Mouse (Mus musculus) thymus, postnatal 36 days (tissue): ENCODE data around the gene Med13l.

Experiments used
- DNase-seq, 2 experiments: peaks; one replicate each; pipeline ENCODE4 v3.0.0; 2022; ENCODE audit warnings: mixed read lengths in 2 of 2

Med13l gene

DNA sequence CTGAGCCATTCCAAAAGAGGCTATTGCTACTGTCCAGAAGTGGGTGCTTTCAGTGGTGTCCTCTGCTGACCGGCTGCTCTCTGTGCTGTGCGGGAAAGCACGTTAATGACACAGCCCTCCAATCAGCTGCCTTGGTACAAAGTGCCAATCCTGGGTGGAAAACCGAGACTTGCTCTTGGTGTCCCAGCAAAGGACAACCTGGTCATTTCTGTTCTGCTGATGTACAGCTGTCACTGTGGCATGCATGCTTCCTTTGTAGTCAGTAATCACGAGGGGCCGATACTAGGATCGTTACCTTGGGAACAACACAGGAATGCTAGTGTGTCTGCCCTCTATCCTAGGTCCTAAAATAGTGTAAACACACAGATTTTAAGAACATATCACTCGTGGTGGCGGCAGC, 142.2 kb downstream of the Med13l start:
- DNase-seq, result no peak

DNA sequence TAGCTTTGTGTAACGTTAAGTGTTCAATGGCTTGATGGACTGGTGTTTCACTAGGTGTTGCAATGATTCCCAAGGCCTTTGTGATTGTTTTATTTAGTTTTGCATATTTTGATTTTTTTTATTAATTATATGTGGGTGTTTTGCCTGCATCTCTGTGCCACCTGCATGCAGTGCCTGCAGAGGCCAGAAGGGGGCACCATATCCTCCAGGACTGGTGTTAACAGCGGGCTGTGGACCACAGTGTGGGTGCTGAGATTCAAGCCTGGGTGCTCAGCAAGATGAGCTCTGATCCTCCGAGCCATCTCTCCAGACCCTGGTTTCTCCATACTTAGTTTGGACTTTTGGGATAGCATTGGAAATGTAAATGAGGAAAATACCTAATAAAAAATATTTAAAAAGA, 143.7 kb downstream of the Med13l start:
- DNase-seq, result peak; percentile 54

DNA sequence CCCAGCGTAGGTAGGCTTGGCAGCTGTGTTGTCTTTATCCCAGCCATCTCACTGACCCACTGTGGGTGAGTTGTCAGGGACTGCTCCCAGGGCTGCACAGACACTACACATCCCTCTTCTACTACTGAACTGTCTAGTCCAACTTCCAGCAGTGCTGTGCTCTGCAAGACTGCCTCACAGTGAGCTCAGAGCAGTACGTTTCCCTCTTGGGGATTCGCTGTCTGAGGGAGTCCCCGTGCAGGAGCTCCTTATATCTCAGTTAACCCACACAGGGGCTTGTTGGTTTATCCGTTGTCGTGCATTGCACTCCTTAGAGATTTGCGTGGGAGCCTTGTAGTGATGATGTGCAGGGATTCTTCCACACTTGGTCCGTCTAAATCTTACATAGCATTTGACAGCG, 144.5 kb downstream of the Med13l start:
- DNase-seq, result no peak

DNA sequence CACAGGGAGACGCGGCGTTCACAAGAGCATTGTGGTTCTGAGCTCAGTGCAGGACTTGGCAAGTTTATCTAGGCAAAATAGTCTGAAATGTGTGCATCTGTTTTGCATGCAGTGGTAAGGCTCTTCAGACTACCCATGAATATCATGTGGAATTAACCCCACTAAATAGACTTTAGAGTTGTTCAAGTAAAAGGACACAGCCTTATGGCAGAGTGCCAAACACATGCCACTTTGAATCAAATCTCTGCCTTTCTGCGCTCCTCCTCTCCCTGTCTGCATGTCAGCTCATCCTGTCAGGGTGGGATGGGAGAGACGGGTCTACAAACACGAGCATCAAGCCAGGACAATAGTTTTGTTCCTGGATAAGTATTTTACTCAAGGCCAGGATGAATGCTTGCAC, 145.5 kb downstream of the Med13l start:
- DNase-seq, result no peak

DNA sequence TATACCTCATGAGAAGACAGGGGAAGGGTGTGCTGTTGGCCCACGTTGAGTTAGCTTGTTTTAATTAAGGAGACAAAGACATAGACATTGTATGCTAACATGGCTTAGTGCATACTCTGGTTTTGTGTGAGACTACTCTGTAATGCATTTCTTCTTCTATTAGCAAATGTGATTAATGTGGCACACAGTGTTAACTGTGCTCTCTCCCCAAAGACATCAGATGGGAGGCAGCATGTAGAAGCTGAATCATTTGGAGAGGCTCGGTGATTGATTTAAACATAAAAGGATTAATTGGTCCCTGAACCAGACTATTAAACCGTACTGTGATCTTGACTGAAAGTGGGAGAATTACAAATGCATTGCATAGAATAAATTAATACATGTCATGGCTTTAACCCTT, 145.9 kb downstream of the Med13l start:
- DNase-seq, result no peak

DNA sequence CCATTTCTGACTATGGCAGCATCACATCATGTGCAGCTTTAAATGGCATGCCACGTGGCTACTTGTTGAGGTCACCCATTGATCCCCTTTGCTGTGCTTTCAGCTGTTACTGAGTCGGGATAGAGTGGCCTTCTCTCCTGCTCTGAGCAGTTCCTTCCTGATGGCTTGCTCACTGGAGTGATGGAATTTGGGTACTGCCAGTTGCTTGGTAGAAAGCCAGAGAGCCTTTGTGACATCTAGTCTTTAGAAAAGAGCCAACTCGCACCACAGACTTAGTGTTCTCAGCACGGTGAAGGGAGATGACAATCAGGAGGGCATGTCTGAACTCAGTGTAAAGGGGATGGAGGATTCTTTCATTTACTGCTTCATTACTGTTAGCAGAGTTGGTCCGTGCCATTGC, 147.0 kb downstream of the Med13l start:
- no peak for DNase-seq

DNA sequence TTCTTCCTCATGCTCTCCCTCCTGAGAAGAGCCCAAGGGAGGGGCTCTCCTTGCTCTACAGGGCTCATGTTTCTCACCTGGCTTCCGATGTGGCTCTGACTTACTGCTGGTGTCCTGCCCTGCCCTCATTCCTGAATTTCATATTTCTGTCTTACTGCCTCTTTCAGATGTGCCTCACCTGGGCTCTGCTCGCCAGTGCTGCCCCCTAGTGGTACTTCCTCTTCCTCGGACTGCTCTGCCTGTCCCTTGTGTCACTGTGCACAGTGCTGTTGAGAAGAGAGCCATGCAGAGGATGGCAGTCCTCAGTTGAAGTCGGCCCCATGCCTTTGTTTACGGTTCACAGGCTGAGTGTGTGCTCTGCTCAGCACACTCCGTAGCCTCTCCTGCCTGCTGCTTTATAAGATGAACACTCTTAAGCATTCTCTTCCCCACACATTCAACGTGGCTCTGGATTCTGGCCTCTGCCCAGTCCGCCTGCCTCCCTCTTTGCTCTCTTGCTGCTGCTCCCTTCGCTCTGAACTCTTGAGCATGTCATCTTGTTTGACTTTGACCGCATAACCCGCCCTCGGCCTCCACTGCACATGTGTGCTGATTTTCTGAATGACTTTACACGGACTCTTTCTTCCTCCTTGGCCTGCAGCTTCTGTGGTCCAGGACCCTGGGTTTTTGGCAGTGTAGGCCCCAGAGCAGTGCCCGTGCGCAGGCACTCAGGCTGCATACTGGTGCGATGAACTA, 147.9 kb downstream of the Med13l start:
- peak; percentile 83 to 84 for DNase-seq

DNA sequence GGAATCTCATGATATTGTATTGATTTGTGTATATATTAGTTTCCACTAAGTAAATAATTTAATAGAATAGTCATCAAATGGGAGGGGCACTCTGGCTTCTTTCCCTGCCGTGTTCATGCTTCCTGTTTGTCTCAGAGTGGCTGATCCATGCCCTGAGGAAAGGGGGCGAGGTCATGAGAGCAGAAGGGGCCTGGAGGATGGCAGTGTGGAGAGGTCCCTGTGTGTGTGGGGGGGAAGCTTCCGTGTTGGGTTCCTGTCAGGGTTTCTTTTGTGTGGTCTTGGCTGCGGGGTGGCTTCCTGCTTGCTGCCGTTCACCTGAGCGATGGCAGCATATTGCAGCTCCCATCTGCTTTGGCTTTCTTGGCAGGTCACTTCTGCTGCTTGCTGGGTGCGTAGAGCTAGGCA, 149.4 kb downstream of the Med13l start:
- DNase-seq, result peak; percentile 84 to 89

DNA sequence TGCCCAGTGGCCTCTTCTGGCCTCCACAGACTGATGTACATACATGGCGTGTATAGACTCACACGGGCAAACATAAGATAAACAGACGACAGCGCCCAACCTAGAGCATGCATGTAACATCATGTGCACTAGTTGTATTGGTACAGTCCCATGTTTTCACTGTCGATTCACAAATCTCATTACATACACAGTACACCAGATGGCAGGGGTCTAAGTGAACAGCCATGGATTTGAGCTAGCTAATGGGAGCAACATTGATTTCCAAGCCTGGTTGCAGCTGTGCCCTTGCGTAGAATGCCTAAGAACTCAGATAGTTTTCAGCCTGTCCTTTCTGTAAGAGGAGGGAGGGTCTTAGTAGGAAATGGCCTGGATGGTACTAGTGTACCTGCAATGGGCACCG, 155.0 kb downstream of the Med13l start:
- DNase-seq, result no peak

DNA sequence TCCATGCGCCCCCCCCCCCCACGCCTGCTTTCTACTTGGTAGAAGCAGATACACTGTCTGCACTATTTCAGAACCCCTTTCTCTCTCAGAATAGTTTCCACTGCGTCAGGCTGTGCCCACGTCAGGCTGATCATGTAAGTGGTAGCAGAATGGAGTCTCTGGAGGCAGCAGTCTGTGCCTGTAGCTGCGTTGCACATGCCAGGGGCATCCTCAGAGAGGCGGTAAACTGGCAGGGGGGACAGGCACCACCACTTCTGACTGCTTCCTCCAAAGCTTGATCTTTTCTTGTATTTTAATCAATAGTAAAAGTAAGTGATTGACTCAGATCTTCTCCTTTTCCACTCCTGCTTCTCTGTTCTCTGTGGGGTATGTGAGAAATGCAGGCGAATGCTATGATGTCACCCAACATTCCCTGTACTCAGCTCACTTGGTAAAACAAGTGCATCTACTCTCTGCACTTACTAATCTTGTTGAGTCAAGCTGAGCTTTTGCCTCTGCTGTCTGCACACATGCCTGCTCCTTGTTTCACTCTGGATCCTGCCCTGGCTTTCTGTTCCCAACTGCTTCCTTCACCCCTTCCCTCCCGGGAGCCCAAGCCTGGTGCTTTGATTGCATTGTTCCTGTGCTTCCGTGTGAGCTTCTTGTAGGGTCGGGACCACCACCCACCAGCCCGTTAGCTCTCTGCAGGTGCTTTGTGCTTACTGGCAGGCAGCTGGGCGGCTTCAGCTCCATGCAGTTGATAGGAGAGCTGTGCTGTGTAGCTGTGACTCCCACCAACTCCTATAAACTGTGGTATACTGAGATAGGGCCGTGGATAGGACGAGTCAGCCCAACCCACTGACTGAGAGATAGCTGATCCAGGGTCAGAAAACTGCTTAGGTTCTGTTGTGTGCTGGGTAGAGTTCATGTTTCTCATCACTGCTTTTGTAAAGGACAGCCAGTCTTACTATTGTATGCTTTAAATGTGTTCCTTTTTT, 156.1 kb downstream of the Med13l start:
- DNase-seq, result no peak

DNA sequence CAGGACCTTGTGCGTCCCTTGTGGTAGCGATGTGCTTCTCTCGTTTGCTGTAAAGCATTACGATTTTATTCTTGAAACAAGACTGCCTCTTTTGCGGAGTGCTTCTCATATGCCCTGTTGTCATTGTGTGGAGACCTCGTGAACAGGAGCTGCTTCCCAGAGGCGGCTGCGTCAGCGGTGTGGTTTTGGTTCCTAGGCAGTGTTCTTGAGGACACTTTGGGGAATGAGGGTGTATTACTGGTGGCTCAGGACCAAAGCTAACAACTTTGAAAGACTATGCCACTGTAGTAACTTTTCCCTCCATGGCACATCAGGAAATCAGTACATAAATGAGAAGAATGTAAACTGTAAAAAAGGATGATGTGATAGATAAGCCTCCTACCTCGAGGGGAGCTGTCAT, 157.0 kb downstream of the Med13l start:
- DNase-seq, result no peak

DNA sequence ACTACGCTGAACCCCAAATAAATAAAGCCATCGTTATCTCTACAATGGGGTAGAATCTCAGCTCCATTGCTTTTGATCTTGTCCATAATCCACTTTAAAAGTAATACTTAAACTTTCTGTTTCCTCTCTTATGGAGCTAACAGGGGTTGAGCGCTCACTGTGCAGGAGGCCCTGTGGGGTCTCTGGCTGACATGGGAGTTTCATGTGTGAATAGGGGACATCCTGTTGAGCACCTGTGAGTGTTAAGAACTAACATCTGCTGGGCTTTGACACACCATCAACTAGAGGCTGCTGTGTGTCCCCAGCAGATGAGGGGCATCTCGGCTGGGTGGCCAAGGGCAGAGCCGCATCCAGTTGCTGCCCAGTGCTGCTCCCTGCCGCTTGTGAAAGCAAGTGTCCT, 157.6 kb downstream of the Med13l start:
- peak in 1 of 2 experiments; percentile 30 for DNase-seq

DNA sequence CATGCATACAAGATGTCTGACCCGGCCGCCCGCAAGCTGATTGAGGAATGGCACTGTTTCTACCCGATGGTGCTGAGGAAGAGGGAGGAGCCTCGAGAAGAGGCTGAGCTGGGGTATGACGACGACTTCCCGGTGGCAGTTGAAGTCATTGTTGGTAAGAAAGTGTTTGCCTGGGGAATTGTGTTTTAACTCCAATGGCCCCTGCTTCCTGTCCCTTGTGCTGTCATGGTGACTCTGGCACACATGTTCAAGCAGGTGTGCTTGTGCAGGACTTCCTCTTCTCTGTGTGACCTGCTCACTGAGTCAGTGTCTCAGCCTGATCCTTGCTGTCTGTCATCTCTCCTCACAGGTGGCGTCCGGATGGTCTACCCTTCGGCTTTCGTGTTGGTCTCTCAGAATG, 160.9 kb downstream of the Med13l start:
- DNase-seq, result no peak

DNA sequence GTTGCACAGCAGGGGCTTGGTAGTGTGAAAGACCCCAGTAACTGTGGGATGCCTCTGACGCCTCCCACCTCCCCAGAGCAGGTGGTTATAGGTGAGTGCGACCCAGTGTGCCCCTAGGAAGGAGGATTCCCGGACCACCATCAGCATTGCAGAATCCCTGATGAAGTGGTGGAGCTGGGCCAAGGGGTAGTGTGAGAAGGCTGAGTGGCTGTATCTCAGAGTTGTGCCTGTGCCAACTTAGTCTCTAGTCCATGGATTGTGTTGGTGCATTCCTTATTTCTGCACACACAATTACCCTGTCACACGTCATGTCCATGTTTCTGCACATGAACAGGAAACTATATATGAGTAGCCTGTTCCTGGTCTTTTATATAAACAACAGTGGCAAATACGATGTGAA, 161.4 kb downstream of the Med13l start:
- DNase-seq, result no peak

DNA sequence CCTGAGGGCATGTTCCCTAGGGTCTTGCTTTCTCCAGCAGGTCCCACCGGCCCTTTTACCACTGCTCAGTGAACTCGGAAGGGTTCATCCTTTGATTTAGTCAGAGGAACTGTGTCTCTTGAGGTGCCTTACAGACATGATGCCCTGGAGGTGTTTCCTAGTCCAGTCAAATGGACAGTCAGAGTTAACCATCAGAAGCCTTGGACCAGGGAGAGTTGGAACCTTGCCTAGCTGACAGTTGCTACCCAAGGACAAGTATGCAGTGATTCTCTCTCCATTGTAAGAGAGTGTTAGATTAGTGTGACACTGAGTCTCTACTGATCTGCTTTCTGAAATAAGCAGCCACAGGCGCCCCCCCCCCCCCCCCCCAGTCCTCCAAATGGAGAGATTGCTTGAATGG, 162.0 kb downstream of the Med13l start:
- DNase-seq, result no peak

DNA sequence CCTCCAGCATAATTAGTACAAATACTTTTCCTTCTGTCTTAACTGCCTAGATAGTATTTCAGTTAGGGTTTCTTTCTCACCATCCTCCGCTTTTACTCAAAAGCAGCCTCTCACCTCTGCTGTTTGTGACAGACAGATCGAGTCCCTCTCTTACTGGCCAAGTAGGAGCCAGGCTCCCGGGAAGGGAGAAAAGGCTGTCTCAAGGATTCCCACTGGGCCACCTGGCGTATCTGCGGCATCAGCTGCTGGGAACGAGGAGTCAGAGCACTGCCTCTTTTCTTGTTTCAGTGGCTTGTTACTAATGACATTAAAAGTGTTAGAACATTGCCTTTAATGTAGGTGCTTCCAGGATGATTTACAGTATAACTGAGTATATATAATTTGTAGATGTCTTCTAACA, 164.9 kb downstream of the Med13l start:
- DNase-seq, result no peak

DNA sequence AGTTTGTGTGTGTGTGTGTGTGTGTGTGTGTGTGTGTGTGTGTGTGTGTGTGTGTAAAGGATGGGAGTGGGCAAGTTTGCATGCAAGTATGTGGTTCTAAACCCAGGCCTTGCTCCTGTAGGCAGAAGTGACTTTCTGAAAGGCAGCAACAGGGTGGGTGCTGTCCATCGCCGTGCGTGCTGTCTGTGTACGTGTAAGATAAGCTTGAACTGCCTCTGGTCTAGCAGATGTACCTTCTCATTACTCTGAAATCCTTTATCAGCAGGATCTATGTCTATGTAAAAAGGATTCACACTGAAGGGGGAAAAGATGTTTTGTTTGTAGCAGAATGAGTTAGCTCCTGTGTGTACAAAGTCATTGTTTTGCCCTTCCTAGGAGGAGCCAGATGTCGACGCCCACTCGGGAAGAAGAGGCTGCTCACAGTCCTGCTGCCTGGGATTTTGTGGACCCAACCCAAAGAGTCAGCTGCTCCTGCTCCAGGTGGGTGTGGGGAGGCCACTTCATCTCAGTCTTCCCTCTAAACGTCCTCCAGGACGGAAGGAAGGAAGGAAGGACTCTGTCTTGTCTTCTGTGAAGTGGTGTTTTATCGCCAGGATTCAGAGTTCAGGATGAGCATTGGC, 165.5 kb downstream of the Med13l start:
- no peak for DNase-seq

DNA sequence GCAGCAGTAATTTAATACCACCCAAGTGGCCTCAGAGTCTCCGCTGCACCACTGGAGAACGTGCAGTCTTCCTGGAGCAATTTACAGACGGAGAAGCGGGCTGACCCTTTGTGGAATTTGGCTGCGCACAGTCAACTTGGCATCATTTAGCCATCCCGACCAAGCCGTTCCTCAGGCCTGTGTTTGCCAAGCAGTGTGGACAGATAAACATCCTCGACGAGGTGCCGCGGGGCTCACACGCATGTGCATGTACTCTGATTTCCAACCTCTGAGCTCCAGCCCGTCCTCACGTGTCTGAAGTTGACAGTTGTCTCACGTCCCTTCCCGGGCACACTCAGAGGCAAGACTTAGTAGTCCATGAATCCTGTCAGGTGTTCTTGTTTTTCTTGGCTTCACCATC, 166.9 kb downstream of the Med13l start:
- DNase-seq, result no peak

DNA sequence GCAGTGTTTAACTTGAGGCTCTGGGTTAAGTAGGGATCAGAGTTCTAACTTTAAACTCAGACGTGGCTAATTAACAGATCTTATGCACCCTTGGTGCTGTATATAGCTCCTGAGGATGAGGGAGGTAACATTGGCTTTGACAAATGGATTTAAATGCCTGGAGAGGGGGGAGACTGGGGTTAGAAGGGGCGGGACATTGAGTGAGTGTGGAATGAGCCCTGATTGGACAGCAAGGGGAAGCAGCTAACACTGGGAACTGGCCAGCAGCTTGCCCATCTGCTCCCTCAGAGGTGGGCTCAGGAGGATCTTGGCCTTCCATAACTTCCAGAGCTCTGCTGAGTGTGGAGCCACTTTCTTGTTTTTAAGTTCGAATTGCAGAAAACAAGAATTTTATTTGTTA, 171.7 kb downstream of the Med13l start:
- DNase-seq, result no peak

DNA sequence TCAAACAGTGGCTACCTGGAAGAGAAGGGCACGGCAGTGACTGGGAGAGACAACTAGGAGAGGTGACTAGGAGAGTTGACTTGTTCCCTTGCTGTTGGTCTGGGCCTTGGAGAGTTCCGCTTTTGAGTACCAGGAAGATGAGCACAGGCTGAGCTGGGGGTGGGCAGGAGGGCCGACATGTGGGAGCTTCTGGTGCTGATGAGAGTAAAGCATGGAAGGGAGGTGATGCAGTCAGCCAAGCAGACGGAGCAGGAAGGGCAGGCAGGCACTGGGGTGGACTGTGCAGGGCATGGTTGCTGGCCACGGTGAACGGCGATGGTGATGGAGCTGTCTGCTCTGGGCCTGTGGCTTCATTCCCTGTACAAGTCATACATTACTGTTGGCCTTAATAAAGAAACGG, 172.2 kb downstream of the Med13l start:
- DNase-seq, result no peak

DNA sequence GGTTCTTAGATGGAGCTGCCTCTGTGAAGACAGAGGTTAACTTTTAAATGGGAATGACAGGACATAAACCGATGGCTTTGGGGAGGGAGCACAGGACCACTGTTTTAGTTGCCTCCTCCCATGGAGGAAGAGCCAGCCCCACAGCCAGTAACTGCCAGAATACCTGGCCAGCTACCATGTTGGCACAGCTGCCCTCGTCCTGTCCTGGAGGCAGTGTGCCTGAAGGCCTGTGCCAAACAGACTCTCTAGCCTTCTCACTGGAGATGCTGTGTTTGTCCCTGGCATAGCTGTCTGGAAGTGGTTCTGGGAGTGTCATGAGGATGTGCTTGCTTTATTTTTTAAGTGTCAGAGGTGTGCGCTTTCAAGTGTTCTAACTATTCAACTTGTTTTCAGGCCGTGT, 173.1 kb downstream of the Med13l start:
- no peak for DNase-seq

DNA sequence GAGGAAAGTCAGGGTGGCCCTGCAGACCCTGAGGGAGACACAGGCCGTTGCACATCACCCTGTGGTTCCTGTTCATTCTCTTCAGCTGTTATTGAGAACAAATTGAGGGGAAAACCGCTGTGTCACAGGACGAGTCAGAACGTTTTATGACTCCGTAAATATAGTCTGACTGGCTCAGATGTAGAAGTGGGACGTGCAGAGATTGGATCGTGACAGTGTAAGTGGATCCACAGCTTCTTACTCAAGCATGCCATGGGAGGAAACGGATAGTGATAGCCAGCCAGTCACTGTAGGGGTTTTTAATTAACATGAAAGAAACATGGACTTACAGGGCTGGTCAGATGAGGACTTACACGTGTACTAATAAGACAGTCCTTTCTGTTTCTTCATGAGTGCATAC, 174.0 kb downstream of the Med13l start:
- no peak for DNase-seq

DNA sequence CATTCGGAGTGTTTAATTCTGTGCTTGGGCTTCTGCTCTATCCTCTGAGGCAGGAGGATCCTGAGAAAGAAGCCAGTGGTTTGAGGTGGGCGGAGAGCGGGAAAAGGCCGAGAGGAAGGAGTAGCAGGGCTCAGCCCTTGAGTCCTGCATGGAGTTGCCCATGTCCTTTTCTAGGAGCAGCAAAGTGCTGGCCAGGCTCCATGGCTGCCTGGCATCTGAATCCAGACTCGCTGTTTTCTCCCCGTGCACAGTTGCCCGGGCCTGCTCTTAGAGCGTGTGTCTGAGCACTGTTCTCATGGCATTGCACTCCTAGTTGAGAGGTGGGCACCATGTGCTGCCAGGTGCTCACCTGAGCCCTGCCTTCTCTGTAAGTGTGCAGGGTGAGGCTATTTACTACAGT, 175.3 kb downstream of the Med13l start:
- DNase-seq, result no peak

DNA sequence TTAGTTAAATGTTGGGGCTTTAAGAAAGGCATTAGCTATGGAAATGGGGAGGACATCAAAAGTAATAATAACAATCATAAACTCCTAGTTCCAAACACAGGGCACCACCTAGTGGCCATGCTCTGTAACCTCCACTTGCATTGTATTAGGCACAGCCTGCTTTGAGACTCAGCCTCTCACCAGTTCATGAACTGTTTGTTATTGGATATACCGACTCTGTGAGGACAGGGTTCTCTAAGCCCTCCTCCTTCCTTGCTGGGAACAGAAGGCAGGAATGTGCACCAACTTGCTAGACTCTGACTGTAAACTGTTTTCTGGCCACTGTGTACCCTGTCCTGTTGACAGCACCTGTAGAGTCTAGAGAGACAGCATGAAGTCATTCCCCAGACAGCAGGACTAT, 177.1 kb downstream of the Med13l start:
- peak; percentile 55 to 66 for DNase-seq
